Mouse (Mus musculus) thymus, adult 2 months (tissue): ENCODE data around the gene Gm20388. TPM values are rescaled to one million over a fixed set of nuclear protein-coding genes. Genes with fewer than 3 reads are reported as not detected.

Experiments
- DNase-seq: peaks from one replicate; pipeline ENCODE4 v3.0.0; 2021
- H3K27ac ChIP-seq: fragments of 200-500 bp; 2 replicates; pipeline ENCODE4 v1.5.1; 2012; ENCODE audit warnings: low read length, control low read depth; ENCODE audit not compliant: control insufficient read depth, insufficient read depth
- H3K27me3 ChIP-seq: fragments of 200-500 bp; 2 replicates; pipeline ENCODE4 v1.6.1; 2012; ENCODE audit warnings: mild to moderate bottlenecking, low read length, moderate library complexity, mixed read lengths; ENCODE audit not compliant: control insufficient read depth, insufficient read depth
- H3K36me3 ChIP-seq: fragments of 200-500 bp; 2 replicates; pipeline ENCODE4 v1.6.1; 2012; ENCODE audit warnings: mild to moderate bottlenecking, low read length, moderate library complexity; ENCODE audit not compliant: control insufficient read depth, insufficient read depth
- H3K4me1 ChIP-seq: fragments of 200-500 bp; replicated peaks from 2 replicates; pipeline ENCODE4 v1.6.1; 2012; ENCODE audit warnings: low read length; ENCODE audit not compliant: control insufficient read depth, insufficient read depth
- H3K4me3 ChIP-seq: fragments of 200-500 bp; 2 replicates; pipeline ENCODE4 v1.5.1; 2012; ENCODE audit warnings: mild to moderate bottlenecking, low read length, control low read depth, moderate library complexity; ENCODE audit not compliant: control insufficient read depth, insufficient read depth
- CTCF ChIP-seq: fragments of 200-500 bp; IDR thresholded peaks from 2 replicates; pipeline ENCODE4 v1.5.1; 2012; ENCODE audit warnings: mild to moderate bottlenecking, control low read depth, low read length, moderate library complexity, borderline replicate concordance; ENCODE audit not compliant: control insufficient read depth, poor library complexity, insufficient read depth; ENCODE audit errors: extremely low read depth
- POLR2A ChIP-seq: fragments of 200-500 bp; IDR thresholded peaks from 2 replicates; pipeline ENCODE4 v1.6.1; 2012; ENCODE audit warnings: mild to moderate bottlenecking, low read length, control low read depth, moderate library complexity; ENCODE audit not compliant: control insufficient read depth, poor library complexity, insufficient read depth; ENCODE audit errors: extremely low read depth
- WGBS: fragments of 180-500 bp; shearing (Covaris S2); methylation state at CpG from one replicate; pipeline ENCODE4 v1.1.7; 2018; 5-methylcytosine and 5-hydroxymethylcytosine counted together
- polyA plus RNA-seq: library from polyadenylated mRNA; depleted of rRNA; stranded (reverse); fragments of >200 nt; gene quantifications from 2 replicates; pipeline ENCODE4 v1.2.3, GENCODE M21; 2012

Gene Gm20388
- polyA plus RNA-seq, 1 experiment: 103 TPM

DNA sequence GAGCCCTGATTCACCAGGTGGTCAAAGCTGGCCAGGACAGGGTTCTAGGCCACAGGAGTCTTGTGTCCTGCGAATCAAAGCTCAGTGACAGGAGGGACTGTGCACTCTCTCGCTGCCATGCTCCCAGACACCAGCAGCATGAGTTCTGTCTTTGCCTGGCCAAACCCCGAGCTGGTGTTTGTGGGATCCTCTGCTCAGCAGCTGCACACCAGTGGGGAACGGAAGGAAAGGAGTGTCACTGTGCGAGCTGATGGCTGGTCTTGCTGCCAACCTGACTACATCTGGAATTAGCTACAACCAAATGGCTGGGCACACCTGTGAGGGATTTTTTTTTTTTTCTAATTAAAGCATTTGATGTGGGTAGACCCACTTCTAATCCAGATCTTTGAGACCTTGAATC is 2560.1 kb downstream of the Gm20388 start:
- peaks cover 61% of the 10 kb centered on the region for H3K4me1 ChIP-seq
- DNase-seq: peak; percentile 67
- TF ChIP-seq CTCF (no peak), POLR2A (no peak)
- no peaks in the 10 kb centered on the region for H3K27me3 ChIP-seq
- H3K36me3 ChIP-seq: peaks cover 14% of the 10 kb centered on the region
- H3K4me3 ChIP-seq: peak overlapping the region; percentile 76
- WGBS: 4% methylated on average over 5 of the region's 5 CpGs
- peak overlapping the region; percentile 97 for H3K27ac ChIP-seq

DNA sequence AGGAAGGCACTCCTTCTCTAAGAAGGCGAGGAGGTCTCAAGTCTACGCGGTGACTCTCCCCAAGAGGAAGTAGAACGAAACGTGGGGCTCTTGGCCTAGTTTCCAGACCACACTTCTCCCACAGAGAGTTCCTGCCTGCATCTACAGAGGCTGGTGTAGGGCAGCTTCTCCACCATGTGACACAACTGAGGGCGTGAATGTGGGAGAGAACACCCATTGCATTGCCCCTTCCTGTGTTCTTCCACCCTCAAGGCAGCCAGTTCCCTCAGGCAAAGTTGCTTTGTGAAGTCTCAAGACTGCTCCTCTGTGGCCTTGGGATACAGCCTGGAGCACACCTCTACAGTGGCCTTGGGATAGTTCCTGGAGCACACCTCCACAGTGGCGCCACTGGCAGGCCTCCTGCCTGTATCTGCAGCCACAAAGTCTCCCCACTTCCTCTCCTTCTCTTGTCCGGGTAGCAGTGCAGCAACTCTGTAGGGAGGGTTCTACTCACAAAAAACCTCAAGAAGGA is 2563.3 kb downstream of the Gm20388 start:
- Histone ChIP-seq H3K27ac (peak overlapping the region; percentile 94), H3K36me3 (peaks cover 3% of the 10 kb centered on the region; the same call in 1 of the 2 replicates), H3K27me3 (no peaks in the 10 kb centered on the region), H3K4me1 (peaks cover 38% of the 10 kb centered on the region), H3K4me3 (peak overlapping the region; percentile 97)
- 7% methylated on average over 8 of the region's 8 CpGs for WGBS
- DNase-seq: peak; percentile 79
- no peak for TF ChIP-seq CTCF
- peak; percentile 60 for TF ChIP-seq POLR2A

DNA sequence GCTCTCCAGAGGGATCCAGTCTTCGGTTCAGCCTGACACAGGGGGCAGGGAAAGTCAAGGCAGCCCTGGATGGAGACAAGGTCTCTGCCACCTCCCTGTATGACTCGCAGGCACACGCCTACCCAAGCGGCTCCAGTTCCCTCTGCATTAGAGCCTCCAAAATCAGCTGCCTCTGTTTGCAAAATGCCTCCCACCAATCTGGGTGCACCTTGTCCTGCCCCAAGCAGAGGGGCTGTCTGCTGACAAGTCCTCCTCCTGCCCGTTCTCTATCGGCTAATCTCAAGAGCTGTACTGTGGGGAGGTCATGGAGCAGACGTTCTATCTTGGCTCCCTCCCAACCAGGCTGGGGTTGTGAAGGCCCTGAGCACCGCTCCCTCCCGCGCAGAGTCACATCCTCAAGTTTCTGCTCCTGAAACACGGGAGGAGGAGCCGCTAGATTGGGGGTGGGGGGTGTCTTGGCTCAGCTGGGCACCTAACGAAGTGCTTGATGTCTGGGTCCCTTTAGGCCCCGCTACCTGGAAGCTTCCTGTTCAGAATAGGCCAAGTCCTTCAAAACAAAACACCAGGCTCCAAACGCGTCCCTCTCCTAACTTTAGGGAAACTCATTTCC is 2564.4 kb downstream of the Gm20388 start:
- peaks cover 29% of the 10 kb centered on the region for H3K4me1 ChIP-seq
- peak; percentile 60 for DNase-seq
- H3K27ac ChIP-seq: peak overlapping the region; percentile 94
- peak overlapping the region; percentile 97 for H3K4me3 ChIP-seq
- under 1% methylated on average over 16 of the region's 16 CpGs for WGBS
- peaks cover 12% of the 10 kb centered on the region; the same call in 1 of the 2 replicates for H3K36me3 ChIP-seq
- H3K27me3 ChIP-seq: no peaks in the 10 kb centered on the region
- no peak for TF ChIP-seq POLR2A
- TF ChIP-seq CTCF: no peak

DNA sequence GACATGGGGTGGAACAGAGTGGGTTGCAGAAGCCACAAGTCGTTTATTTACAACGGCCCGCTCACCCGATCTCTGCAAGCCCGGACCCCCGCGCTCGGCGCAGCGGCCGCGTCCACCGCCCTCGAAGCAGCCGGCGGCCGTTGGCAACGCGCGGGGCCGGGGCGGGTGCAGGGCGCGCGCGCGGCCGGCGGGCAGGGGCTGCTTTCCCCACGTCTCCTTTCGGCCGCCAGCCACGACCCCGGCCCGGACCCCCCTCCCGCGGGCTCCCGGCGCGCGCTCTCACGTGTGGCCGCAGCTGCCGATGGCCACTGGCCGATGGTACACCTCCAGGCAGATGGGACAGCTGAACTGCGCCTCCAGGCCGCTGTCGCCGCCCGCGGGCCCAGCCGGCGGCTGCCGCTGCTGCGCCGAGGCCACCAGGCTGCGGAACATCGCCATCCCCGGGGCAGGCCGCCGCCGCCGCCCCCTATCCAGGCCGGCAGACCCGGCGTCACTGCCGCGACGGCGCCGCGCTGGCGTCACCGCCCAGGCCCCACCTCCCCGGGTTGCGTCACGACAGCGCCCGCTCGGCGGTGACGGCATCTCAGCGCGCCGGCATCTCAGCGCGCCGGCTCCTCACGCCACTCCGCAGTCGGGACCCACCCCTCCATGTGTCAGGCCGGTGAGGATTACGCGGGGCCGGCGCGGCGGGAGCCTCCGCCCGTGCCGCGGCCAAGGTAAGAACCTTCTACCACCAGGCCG is 2565.1 kb downstream of the Gm20388 start, which contains the start of the genes Rnf166 and Ctu2:
Gene Rnf166, minus strand, starts transcription at position 485 of the 741 bp plus-strand sequence.
Gene Ctu2, plus strand, starts transcription at position 564 of the 741 bp plus-strand sequence.
- peak; percentile 90 for DNase-seq
- WGBS: under 1% methylated on average over 103 of the region's 103 CpGs

DNA sequence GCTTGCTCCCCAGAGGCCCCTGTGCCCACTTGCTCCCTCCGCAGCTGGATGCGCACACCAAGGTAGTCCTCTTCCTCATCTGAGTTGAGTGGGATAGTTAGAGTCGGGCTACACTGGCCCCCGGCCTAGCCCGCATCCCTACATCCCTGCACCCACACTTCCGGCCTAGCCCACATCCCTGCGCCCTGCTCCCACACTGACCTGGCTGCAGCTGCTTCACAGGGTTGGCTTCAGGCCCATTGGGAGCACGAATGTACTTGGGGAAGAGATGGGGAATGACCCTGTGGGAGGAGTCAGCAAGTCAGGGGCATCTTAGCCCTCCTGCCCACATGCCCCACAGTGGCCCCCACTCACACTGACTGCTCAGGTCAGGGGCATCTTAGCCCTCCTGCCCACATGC is 2571.8 kb downstream of the Gm20388 start:
- DNase-seq: no peak
- TF ChIP-seq CTCF: no peak
- no peak for TF ChIP-seq POLR2A
- Histone ChIP-seq H3K27ac (no peak overlapping the region), H3K4me3 (no peak overlapping the region), H3K4me1 (no peaks in the 10 kb centered on the region), H3K27me3 (no peaks in the 10 kb centered on the region), H3K36me3 (peaks cover 45% of the 10 kb centered on the region)
- 95% methylated on average over 8 of the region's 8 CpGs for WGBS

More for the DNA sequence above, 2565.1 kb downstream of the Gm20388 start, which contains the start of the genes Rnf166 and Ctu2:
- H3K4me1 ChIP-seq: peaks cover 25% of the 10 kb centered on the region
- peak within 1 kb of the TSS; percentile 97 for H3K4me3 ChIP-seq
- H3K27ac ChIP-seq: peak within 1 kb of the TSS; percentile 94
- TF ChIP-seq POLR2A: peak; percentile 91
- 0 out of 2 replicates have a peak, but pooled peaks have one; percentile 65 for TF ChIP-seq CTCF
- peaks cover 12% of the 10 kb centered on the region; the same call in 1 of the 2 replicates for H3K36me3 ChIP-seq
- H3K27me3 ChIP-seq: no peaks in the 10 kb centered on the region

DNA sequence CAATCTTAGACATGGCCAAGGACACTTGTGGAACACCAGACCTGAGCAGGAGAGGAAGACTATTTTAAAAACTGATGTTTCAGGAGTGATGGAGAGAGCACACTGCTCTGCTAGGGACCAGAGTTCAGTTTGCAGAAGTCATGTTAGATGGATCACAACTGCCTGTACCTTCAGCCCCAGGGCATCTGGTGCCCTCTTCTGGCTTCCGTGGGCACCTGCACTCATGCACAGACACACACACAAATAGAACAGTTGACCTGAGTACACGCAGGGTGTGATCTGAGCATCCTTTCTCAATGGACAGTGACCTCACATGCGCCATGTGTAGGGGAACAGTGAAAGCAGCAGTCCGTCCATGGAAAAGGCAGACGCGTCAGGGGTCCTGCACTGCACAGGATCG is 2573.2 kb downstream of the Gm20388 start:
- over 99% methylated on average over 7 of the region's 7 CpGs for WGBS

More for the DNA sequence above, 2573.2 kb downstream of the Gm20388 start:
- TF ChIP-seq POLR2A (no peak), CTCF (peak; percentile 37; the same call in 1 of the 2 replicates)
- H3K36me3 ChIP-seq: peaks cover 43% of the 10 kb centered on the region
- DNase-seq: no peak
- no peak overlapping the region for H3K4me3 ChIP-seq
- H3K27ac ChIP-seq: no peak overlapping the region
- no peaks in the 10 kb centered on the region for H3K27me3 ChIP-seq
- H3K4me1 ChIP-seq: no peaks in the 10 kb centered on the region
